Mouse (Mus musculus): ENCODE measurements at regions not wholly inside any gene's neighbourhood (a gene's known extent, or its start where the extent isn't known, plus 50 kb on each side); places are given as distances from the start of the nearest gene placed in this dataset.

GRCm38 (mm10) chr5:77888534-77888933 lies 480.7 kb upstream of the Igfbp7 start:
- ATAC-seq (ENCODE audit: insufficient read depth, low FRiP score, low read depth), result no peak
- H3K4me1 ChIP-seq, result no peaks in the 10 kb centered on the region
- no peaks in the 10 kb centered on the region for H3K9me3 ChIP-seq
- no peak overlapping the region for H3K4me3 ChIP-seq (replicated peaks)
- H3K9ac ChIP-seq, result no peak overlapping the region
- no peak overlapping the region for H3K4me2 ChIP-seq
- WGBS, result 47% methylated on average over 9 of the region's 9 CpGs
- H3K27ac ChIP-seq, result no peak overlapping the region
- H3K36me3 ChIP-seq, result no peaks in the 10 kb centered on the region
- no peaks in the 10 kb centered on the region for H3K27me3 ChIP-seq (replicated peaks)

DNA sequence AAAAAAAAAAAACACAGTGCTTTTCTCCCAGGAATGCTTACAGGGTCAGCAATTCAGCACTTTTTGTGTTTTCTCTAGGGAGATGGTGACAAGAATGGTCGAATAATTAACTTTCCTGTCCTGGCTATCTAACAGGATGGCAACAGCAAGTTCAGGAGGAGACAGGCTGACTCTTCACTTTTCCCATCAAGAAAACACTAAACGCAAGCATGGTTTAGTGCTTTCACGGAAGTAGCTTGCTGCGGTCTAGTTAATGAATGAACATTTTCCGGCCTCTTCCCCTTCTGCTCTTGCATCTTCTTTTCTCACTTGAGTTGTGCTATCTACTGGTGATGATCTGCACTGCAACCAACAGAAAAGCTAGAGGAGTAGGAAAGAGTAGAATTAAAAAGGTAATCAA lies 463.6 kb upstream of the Igfbp7 start:
- Histone ChIP-seq H3K4me1 (no peaks in the 10 kb centered on the region), H3K36me3 (no peaks in the 10 kb centered on the region), H3K27ac (no peak overlapping the region), H3K27me3 (replicated peaks) (no peaks in the 10 kb centered on the region), H3K4me3 (replicated peaks) (no peak overlapping the region), H3K9ac (no peak overlapping the region), H3K9me3 (no peaks in the 10 kb centered on the region), H3K4me2 (no peak overlapping the region)
- no peak for ATAC-seq (ENCODE audit: insufficient read depth, low FRiP score, low read depth)
- WGBS, result 62% methylated on average over 5 of the region's 5 CpGs

- ATAC-seq (ENCODE audit: insufficient read depth, low FRiP score, low read depth), result no peak
- Histone ChIP-seq H3K4me1 (no peaks in the 10 kb centered on the region), H3K27me3 (replicated peaks) (no peaks in the 10 kb centered on the region), H3K4me3 (replicated peaks) (no peak overlapping the region), H3K9ac (no peak overlapping the region), H3K9me3 (no peaks in the 10 kb centered on the region), H3K4me2 (no peak overlapping the region), H3K27ac (no peak overlapping the region), H3K36me3 (no peaks in the 10 kb centered on the region)
- 67% methylated on average over 7 of the region's 7 CpGs for WGBS
These were observed 457.5 kb upstream of the Igfbp7 start for GRCm38 (mm10) chr5:77865342-77865741.

DNA sequence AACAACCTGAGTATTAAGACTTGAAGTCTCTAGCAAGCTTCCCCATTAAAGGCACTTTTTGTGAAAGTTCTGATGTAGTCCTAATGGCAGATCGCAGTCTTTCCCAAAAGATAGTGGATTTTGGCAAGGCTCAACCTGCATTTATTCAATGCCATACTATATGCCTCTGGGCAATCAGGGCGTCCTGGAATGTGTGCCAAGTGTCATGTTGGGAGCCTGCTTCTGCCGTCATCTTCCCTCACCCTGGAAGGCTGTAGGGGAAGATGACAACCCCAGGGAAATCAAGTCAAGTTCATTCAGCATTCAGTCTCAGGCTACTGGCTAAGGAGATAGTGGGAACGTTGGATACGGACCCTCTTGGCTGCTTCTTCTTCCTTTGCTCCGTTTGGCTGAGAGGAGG lies 447.4 kb upstream of the Igfbp7 start:
- no peak for ATAC-seq (ENCODE audit: insufficient read depth, low FRiP score, low read depth)
- Histone ChIP-seq H3K36me3 (no peaks in the 10 kb centered on the region), H3K4me1 (no peaks in the 10 kb centered on the region), H3K4me3 (replicated peaks) (no peak overlapping the region), H3K9me3 (no peaks in the 10 kb centered on the region), H3K27ac (no peak overlapping the region), H3K9ac (no peak overlapping the region), H3K4me2 (no peak overlapping the region), H3K27me3 (replicated peaks) (no peaks in the 10 kb centered on the region)
- 83% methylated on average over 6 of the region's 6 CpGs for WGBS

GRCm38 (mm10) chr5:77853999-77854784 lies 446.4 kb upstream of the Igfbp7 start:
- Histone ChIP-seq H3K36me3 (no peaks in the 10 kb centered on the region), H3K4me3 (replicated peaks) (no peak overlapping the region), H3K9me3 (no peaks in the 10 kb centered on the region), H3K27ac (no peak overlapping the region), H3K4me1 (no peaks in the 10 kb centered on the region), H3K9ac (no peak overlapping the region), H3K27me3 (replicated peaks) (no peaks in the 10 kb centered on the region), H3K4me2 (no peak overlapping the region)
- no peak for ATAC-seq (ENCODE audit: insufficient read depth, low FRiP score, low read depth)
- 60% methylated on average over 12 of the region's 12 CpGs for WGBS

DNA sequence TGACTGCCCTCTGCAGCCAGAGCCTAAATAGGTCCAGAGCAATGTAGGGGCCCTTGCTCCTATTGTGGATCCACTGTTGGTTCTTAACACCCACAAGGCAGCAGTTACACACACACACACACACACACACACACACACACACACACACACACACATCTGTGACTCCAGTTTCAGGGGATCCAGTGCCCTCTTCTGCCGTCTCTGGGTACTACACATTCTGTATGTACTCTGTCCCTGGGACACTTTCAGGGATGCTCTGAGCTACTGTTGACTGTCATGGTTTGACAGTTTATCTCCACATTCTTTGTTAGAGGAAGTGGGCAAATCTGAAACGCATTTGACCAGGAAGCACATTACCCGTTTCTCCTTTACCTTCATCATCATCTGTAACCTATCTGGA lies 443.8 kb upstream of the Igfbp7 start:
- no peaks in the 10 kb centered on the region for H3K4me1 ChIP-seq
- H3K9me3 ChIP-seq, result no peaks in the 10 kb centered on the region
- H3K4me3 ChIP-seq (replicated peaks), result no peak overlapping the region
- no peak overlapping the region for H3K27ac ChIP-seq
- ATAC-seq (ENCODE audit: insufficient read depth, low FRiP score, low read depth), result no peak
- H3K27me3 ChIP-seq (replicated peaks), result no peaks in the 10 kb centered on the region
- H3K4me2 ChIP-seq, result no peak overlapping the region
- no peaks in the 10 kb centered on the region for H3K36me3 ChIP-seq
- 86% methylated on average over 3 of the region's 3 CpGs for WGBS
- H3K9ac ChIP-seq, result no peak overlapping the region

DNA sequence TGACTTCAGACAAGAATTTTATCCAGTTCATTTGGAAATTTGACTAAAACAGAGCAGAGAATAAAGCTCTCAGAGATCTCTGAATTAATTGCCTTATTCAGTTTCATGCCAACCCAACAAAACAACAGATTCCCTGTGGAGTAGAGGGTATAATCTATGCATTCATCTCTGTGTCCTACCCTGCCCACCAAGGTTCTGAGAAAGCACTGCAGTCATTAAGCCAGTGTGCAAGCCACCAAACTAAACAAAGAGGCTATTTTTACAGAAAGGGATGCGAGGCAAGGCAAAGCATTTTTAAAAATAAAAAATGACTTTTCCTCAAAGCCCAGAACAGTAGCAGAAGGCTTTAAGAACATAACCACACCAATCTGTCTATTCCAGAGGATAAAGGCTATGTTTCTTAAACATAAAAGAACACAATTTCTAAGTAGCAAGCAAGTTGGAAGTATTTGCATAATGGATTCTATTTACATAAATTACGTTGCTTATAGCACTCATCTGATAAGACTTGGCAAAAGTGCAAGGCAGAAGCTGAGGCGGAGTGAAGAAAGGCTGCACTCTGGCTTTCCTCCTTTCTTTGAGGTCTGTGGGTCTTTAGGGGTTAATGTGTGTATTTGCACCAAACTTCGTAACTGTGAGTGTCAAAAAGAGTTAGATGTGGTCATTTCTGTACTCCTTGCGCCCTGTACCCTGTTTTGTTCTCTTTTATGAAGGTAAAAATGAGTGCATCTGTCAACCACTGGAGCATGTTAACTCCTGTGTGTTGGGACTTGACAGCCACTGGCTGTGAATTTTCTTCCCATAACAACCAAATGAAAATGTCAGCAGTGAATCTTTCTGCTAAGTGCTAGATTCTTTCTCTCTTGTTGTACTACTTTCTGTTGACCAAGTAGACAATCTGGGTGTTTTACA lies 430.6 kb upstream of the Igfbp7 start:
- Histone ChIP-seq H3K4me2 (no peak overlapping the region), H3K4me1 (no peaks in the 10 kb centered on the region), H3K27ac (no peak overlapping the region), H3K9me3 (no peaks in the 10 kb centered on the region), H3K4me3 (replicated peaks) (no peak overlapping the region), H3K27me3 (replicated peaks) (no peaks in the 10 kb centered on the region), H3K36me3 (no peaks in the 10 kb centered on the region), H3K9ac (no peak overlapping the region)
- 44% methylated on average over 5 of the region's 5 CpGs for WGBS
- no peak for ATAC-seq (ENCODE audit: insufficient read depth, low FRiP score, low read depth)

- 84% methylated on average over 2 of the region's 2 CpGs for WGBS
- Histone ChIP-seq H3K27me3 (replicated peaks) (no peaks in the 10 kb centered on the region), H3K4me3 (replicated peaks) (no peak overlapping the region), H3K9ac (no peak overlapping the region), H3K4me2 (no peak overlapping the region), H3K4me1 (no peaks in the 10 kb centered on the region), H3K36me3 (no peaks in the 10 kb centered on the region), H3K9me3 (no peaks in the 10 kb centered on the region), H3K27ac (no peak overlapping the region)
- ATAC-seq (ENCODE audit: insufficient read depth, low FRiP score, low read depth), result no peak
These were observed 420.1 kb upstream of the Igfbp7 start for GRCm38 (mm10) chr5:77827971-77828370.

DNA sequence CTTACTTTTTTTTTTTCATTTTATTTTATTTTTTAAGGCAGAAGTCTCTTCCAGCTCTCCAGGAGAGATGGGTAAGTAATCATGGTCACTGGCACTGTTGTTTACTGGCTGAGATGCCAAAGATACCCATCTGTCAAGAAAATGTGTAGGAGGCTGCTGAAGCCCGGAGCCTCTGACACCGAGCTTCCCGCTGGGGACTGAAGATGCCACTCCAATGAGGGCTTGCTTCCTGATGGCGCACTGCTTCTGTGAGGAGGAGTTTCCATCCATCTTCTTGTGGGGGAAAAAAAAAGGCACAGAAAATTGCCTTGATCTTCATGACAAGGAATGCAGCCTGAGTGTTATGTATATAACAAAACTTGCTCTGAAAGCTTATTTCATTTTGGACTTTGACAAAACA lies 418.2 kb upstream of the Igfbp7 start:
- no peak overlapping the region for H3K27ac ChIP-seq
- H3K9me3 ChIP-seq, result no peaks in the 10 kb centered on the region
- H3K9ac ChIP-seq, result no peak overlapping the region
- H3K27me3 ChIP-seq (replicated peaks), result no peaks in the 10 kb centered on the region
- no peak overlapping the region for H3K4me3 ChIP-seq (replicated peaks)
- 62% methylated on average over 4 of the region's 4 CpGs for WGBS
- H3K36me3 ChIP-seq, result no peaks in the 10 kb centered on the region
- H3K4me1 ChIP-seq, result no peaks in the 10 kb centered on the region
- no peak overlapping the region for H3K4me2 ChIP-seq
- no peak for ATAC-seq (ENCODE audit: insufficient read depth, low FRiP score, low read depth)

- H3K27ac ChIP-seq, result no peak overlapping the region
- no peaks in the 10 kb centered on the region for H3K9me3 ChIP-seq
- ATAC-seq (ENCODE audit: insufficient read depth, low FRiP score, low read depth), result peak; percentile 75; the same call in 1 of the 2 replicates
- no peaks in the 10 kb centered on the region for H3K4me1 ChIP-seq
- H3K27me3 ChIP-seq (replicated peaks), result no peaks in the 10 kb centered on the region
- 61% methylated on average over 7 of the region's 7 CpGs for WGBS
- no peak overlapping the region for H3K9ac ChIP-seq
- no peaks in the 10 kb centered on the region for H3K36me3 ChIP-seq
- no peak overlapping the region for H3K4me2 ChIP-seq
- no peak overlapping the region for H3K4me3 ChIP-seq (replicated peaks)
These were observed 409.0 kb upstream of the Igfbp7 start for GRCm38 (mm10) chr5:77816759-77817280.

GRCm38 (mm10) chr5:77809844-77810243 lies 402.0 kb upstream of the Igfbp7 start:
- no peak overlapping the region for H3K4me2 ChIP-seq
- no peaks in the 10 kb centered on the region for H3K36me3 ChIP-seq
- H3K9ac ChIP-seq, result no peak overlapping the region
- no peak overlapping the region for H3K4me3 ChIP-seq (replicated peaks)
- 84% methylated on average over 6 of the region's 6 CpGs for WGBS
- no peaks in the 10 kb centered on the region for H3K9me3 ChIP-seq
- H3K27ac ChIP-seq, result no peak overlapping the region
- H3K27me3 ChIP-seq (replicated peaks), result no peaks in the 10 kb centered on the region
- H3K4me1 ChIP-seq, result no peaks in the 10 kb centered on the region
- no peak for ATAC-seq (ENCODE audit: insufficient read depth, low FRiP score, low read depth)

- Histone ChIP-seq H3K4me2 (no peak overlapping the region), H3K4me3 (replicated peaks) (no peak overlapping the region), H3K27me3 (replicated peaks) (no peaks in the 10 kb centered on the region), H3K9ac (no peak overlapping the region), H3K4me1 (no peaks in the 10 kb centered on the region), H3K36me3 (no peaks in the 10 kb centered on the region), H3K27ac (no peak overlapping the region), H3K9me3 (no peaks in the 10 kb centered on the region)
- no peak for ATAC-seq (ENCODE audit: insufficient read depth, low FRiP score, low read depth)
- WGBS, result 44% methylated on average over 3 of the region's 3 CpGs
These were observed 399.9 kb upstream of the Igfbp7 start for GRCm38 (mm10) chr5:77807726-77808125.

All from stomach, embryonic 15.5 days (tissue).